Mouse (Mus musculus) stomach, postnatal 0 days (tissue): ENCODE results near the gene Lpar3. TPM values are rescaled to one million over a fixed set of nuclear protein-coding genes. Genes with fewer than 3 reads are reported as not detected.

ENCODE experiments used
- ATAC-seq: fragments of 200-750 bp; cut with Nextera tagmentation; 2 replicates; pipeline ENCODE4 v1.8.0; 2017; ENCODE audit not compliant: low FRiP score, low TSS enrichment
- DNase-seq: peaks from one replicate; pipeline ENCODE4 v3.0.0-alpha.2; 2016; ENCODE audit warnings: low spot score
- H3K27ac ChIP-seq: fragments of 300-500 bp; sonication (generic); replicated peaks from 2 replicates; pipeline ENCODE4 v1.5.1; 2014; ENCODE audit warnings: mild to moderate bottlenecking, control low read depth
- H3K27me3 ChIP-seq: fragments of 300-500 bp; sonication (generic); 2 replicates; pipeline ENCODE4 v1.6.1; 2014; ENCODE audit warnings: low read length; ENCODE audit not compliant: control insufficient read depth, insufficient read depth
- H3K36me3 ChIP-seq: fragments of 300-500 bp; sonication (generic); 2 replicates; pipeline ENCODE4 v1.6.1; 2014; ENCODE audit warnings: low read length, mixed read lengths; ENCODE audit not compliant: control insufficient read depth, insufficient read depth
- H3K4me1 ChIP-seq: fragments of 300-500 bp; sonication (generic); replicated peaks from 2 replicates; pipeline ENCODE4 v1.6.1; 2014; ENCODE audit warnings: antibody characterized with exemption; ENCODE audit not compliant: control insufficient read depth, insufficient read depth
- H3K4me2 ChIP-seq: fragments of 300-500 bp; sonication (generic); replicated peaks from 2 replicates; pipeline ENCODE4 v1.6.1; 2014; ENCODE audit warnings: low read depth, mild to moderate bottlenecking, control low read depth, moderate library complexity
- H3K4me3 ChIP-seq: fragments of 300-500 bp; sonication (generic); 2 replicates; pipeline ENCODE4 v1.5.1; 2014; ENCODE audit warnings: low read depth, low read length, control low read depth
- H3K9ac ChIP-seq: fragments of 300-500 bp; sonication (generic); 2 replicates; pipeline ENCODE4 v1.6.1; 2014; ENCODE audit warnings: mild to moderate bottlenecking, low read length, control low read depth, mixed read lengths
- H3K9me3 ChIP-seq: fragments of 300-500 bp; sonication (generic); 2 replicates; pipeline ENCODE4 v1.6.1; 2016; ENCODE audit warnings: low read length; ENCODE audit not compliant: control insufficient read depth
- CTCF ChIP-seq: IDR thresholded peaks from 2 replicates; pipeline ENCODE4 v1.5.1; 2016; ENCODE audit warnings: antibody characterized with exemption, low read depth, mild to moderate bottlenecking, moderate library complexity
- EP300 ChIP-seq: optimal IDR thresholded peaks from 2 replicates; pipeline ENCODE3; 2016; ENCODE audit warnings: antibody characterized with exemption
- WGBS: fragments of 180-500 bp; shearing (Covaris S2); extraction: QIAGEN DNeasy Blood & Tissue Kit; methylation state at CpG from one replicate; pipeline ENCODE4 v1.1.7; 2014; 5-methylcytosine and 5-hydroxymethylcytosine counted together
- polyA plus RNA-seq: library from polyadenylated mRNA; unstranded; fragments of >200 nt; fragmentation: Nextera tagmentation; extraction: Ambion mirVana; gene quantifications from 2 replicates; pipeline ENCODE4 v1.2.1, GENCODE M21; 2015

Gene Lpar3
- polyA plus RNA-seq, 1 experiment from 2014 or later: 0.38 TPM

- TF ChIP-seq EP300 (no peak), CTCF (no peak)
- Histone ChIP-seq H3K4me2 (no peak overlapping the region), H3K36me3 (no peaks in the 10 kb centered on the region), H3K27ac (no peak overlapping the region), H3K4me3 (no peak overlapping the region), H3K9me3 (no peaks in the 10 kb centered on the region), H3K4me1 (no peaks in the 10 kb centered on the region), H3K27me3 (no peaks in the 10 kb centered on the region), H3K9ac (no peak overlapping the region)
- WGBS: 82% methylated on average over 5 of the region's 5 CpGs
- no peak for DNase-seq
- ATAC-seq: no peak
These were observed 25.6 kb upstream of the Lpar3 start for GRCm38 (mm10) chr3:146195153-146195552.

GRCm38 (mm10) chr3:146196301-146196700 is 24.5 kb upstream of the Lpar3 start:
- no peak overlapping the region for H3K4me3 ChIP-seq
- TF ChIP-seq EP300 (no peak), CTCF (no peak)
- DNase-seq: no peak
- no peak overlapping the region for H3K9ac ChIP-seq
- H3K4me2 ChIP-seq: no peak overlapping the region
- H3K4me1 ChIP-seq: no peaks in the 10 kb centered on the region
- no peak overlapping the region for H3K27ac ChIP-seq
- H3K9me3 ChIP-seq: no peaks in the 10 kb centered on the region
- no peaks in the 10 kb centered on the region for H3K36me3 ChIP-seq
- 40% methylated on average over 6 of the region's 6 CpGs for WGBS
- no peaks in the 10 kb centered on the region for H3K27me3 ChIP-seq
- ATAC-seq: no peak

GRCm38 (mm10) chr3:146196780-146197743 is 23.7 kb upstream of the Lpar3 start:
- no peak overlapping the region for H3K4me2 ChIP-seq
- DNase-seq: no peak

GRCm38 (mm10) chr3:146197785-146198184 is 23.0 kb upstream of the Lpar3 start:
- TF ChIP-seq CTCF (no peak), EP300 (no peak)
- H3K4me2 ChIP-seq: no peak overlapping the region
- H3K4me1 ChIP-seq: no peaks in the 10 kb centered on the region
- ATAC-seq (no peak), DNase-seq (no peak)
- no peak overlapping the region for H3K27ac ChIP-seq
- no peaks in the 10 kb centered on the region for H3K9me3 ChIP-seq
- H3K36me3 ChIP-seq: no peaks in the 10 kb centered on the region
- no peak overlapping the region for H3K4me3 ChIP-seq
- no peak overlapping the region for H3K9ac ChIP-seq
- WGBS: 82% methylated on average over 12 of the region's 12 CpGs
- no peaks in the 10 kb centered on the region for H3K27me3 ChIP-seq

More at GRCm38 (mm10) chr3:146196780-146197743, 23.7 kb upstream of the Lpar3 start:
- ATAC-seq: no peak
- Histone ChIP-seq H3K4me3 (no peak overlapping the region), H3K9me3 (no peaks in the 10 kb centered on the region), H3K9ac (no peak overlapping the region), H3K4me1 (no peaks in the 10 kb centered on the region), H3K36me3 (no peaks in the 10 kb centered on the region), H3K27me3 (no peaks in the 10 kb centered on the region), H3K27ac (no peak overlapping the region)
- TF ChIP-seq EP300 (no peak), CTCF (no peak)
- 64% methylated on average over 17 of the region's 17 CpGs for WGBS

- Histone ChIP-seq H3K9me3 (no peaks in the 10 kb centered on the region), H3K4me3 (no peak overlapping the region), H3K4me1 (no peaks in the 10 kb centered on the region), H3K27ac (no peak overlapping the region), H3K4me2 (no peak overlapping the region), H3K36me3 (no peaks in the 10 kb centered on the region), H3K27me3 (no peaks in the 10 kb centered on the region), H3K9ac (no peak overlapping the region)
- WGBS: 56% methylated on average over 11 of the region's 11 CpGs
- no peak for TF ChIP-seq CTCF
- TF ChIP-seq EP300: no peak
- DNase-seq: no peak
- ATAC-seq: no peak
These were observed 21.8 kb upstream of the Lpar3 start for GRCm38 (mm10) chr3:146198803-146199481.
